Mouse (Mus musculus) splenic B cell, adult 2 months (primary cell): ENCODE data around the gene Ndufb7.

Source experiments
- DNase-seq: peaks from one replicate; pipeline ENCODE4 v3.0.0-alpha.2; 2011; ENCODE audit warnings: low read depth, low spot score
- H3K27me3 ChIP-seq: 2 replicates; pipeline ENCODE4 v1.6.1; 2012; ENCODE audit warnings: mild to moderate bottlenecking, low read length, moderate library complexity, mixed read lengths; ENCODE audit not compliant: control insufficient read depth, poor library complexity, insufficient read depth, severe bottlenecking
- H3K36me3 ChIP-seq: 2 replicates; pipeline ENCODE4 v1.6.1; 2012; ENCODE audit warnings: mild to moderate bottlenecking, low read length, moderate library complexity, mixed read lengths; ENCODE audit not compliant: control insufficient read depth, poor library complexity, insufficient read depth, severe bottlenecking

Ndufb7 gene

GRCm38 (mm10) chr8:83571791-83572190, 5.3 kb downstream of the Ndufb7 start:
- Histone ChIP-seq H3K27me3 (no peaks in the 10 kb centered on the region), H3K36me3 (peaks cover 2% of the 10 kb centered on the region)
- DNase-seq = no peak

DNA sequence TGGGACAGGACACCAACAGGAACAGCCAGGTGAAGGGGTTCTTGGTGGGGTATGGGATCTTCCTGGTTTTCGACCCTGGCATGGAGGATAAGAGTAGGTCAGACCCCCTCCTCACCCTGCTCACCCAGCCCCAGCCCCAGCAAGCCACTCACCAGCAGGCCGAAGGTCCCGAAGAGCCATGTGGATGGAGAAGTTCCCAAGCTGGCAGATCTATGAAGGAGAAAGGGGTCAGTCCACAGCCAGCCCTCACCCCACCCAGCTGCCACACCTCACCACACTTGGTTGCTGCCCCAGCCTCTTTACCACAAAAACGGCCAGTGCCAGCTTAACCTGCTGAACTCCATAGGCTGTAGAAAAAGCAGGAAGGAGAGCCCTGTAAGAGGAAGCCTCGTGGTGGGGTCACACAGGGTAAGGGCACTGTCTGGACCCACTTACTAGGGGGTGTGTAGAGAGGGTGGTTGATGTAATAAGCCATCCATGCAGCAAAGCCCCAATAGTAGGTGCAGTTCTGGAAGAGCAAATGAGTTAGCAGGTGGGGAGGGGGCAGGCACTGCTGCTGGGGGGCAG, 5.9 kb downstream of the Ndufb7 start:
- DNase-seq = no peak
- peaks cover 2% of the 10 kb centered on the region for H3K36me3 ChIP-seq
- H3K27me3 ChIP-seq = no peaks in the 10 kb centered on the region

DNA sequence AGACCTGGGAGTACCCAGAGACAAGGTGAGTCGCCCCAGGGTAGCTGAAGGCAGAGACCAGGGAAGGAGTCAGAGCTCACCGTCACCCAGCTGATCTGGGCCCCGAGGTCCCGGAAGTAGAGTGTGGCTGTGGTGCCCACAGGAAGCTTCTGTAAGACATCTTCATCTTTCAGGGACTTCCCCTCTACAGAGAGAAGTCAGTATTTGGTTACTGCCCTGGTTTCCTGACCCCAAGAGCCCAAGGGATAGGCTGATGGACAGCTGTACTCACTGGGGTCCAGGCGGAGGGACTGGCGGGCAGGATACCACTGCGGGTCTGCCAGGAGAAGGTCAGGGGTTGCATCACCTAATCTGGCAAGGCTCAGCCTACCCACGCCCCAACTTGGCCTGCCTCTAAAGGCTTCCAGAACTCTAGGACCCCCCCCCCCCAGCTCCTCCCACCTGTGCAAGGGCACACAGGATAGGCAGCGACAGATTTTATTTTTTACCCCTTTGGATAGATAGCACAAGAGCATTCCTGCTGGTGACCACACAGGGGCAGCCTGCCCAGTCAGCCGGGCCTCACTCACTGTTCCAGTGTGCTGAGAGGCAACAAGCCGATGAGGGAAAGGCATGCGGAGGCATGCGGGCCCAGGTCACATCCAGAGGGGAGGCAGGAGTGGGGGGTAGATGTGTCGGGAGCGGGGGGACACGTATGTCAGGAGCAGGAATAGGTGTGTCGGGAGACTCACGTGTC, 6.8 kb downstream of the Ndufb7 start:
- H3K27me3 ChIP-seq = no peaks in the 10 kb centered on the region
- H3K36me3 ChIP-seq = peaks cover 2% of the 10 kb centered on the region; the same call in 1 of the 2 replicates
- peak; percentile 77 for DNase-seq

- peaks cover 2% of the 10 kb centered on the region; the same call in 1 of the 2 replicates for H3K36me3 ChIP-seq
- DNase-seq = no peak
- H3K27me3 ChIP-seq = no peaks in the 10 kb centered on the region
Observed at GRCm38 (mm10) chr8:83574631-83575315, 8.3 kb downstream of the Ndufb7 start.

DNA sequence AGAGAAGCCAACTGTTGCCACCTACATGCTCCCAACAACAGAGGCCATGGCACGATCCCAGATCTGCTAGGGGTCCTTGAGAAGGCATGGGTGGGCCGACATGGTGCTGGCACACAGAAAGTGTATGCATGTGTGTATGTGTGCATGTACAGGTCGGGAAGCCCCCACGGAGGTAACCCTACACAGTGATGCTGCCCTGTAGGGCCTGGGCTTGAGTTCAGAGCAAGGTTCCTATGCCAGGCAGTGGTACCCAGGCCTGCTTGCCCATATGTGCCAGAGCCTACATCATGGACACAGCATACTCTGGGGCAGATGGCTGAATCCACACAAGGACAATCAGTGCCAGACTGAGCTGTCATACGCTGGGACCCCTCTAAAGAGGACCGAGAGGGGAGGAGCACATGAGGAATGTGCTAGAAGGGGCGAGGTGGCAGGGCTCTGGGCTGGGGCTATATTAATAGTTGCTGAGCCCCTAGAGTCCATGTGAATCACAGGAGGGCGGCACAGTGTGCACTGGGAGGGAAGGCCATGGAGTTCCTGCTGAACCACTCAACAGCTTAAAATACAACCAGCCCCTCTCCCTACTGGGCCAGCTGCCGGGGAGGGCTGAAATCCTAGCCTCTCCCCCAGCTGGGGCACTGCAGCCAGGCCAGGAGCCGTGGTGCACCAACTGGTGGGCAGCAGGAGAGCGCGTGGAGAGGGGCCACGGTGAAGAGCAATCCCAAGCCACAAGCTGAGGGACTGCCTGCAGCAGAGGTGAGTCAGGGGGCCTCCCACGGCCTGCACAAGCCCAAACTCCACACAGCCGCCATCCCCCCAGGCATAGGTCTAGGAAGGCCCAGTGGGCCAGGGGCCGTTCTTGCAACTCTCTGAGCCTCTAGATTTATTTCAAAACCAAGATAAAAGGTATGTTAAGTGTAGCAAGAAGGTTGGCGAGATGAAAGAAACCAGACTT, 9.4 kb downstream of the Ndufb7 start:
- Histone ChIP-seq H3K27me3 (no peaks in the 10 kb centered on the region), H3K36me3 (peaks cover 2% of the 10 kb centered on the region; the same call in 1 of the 2 replicates)
- DNase-seq = no peak

- Histone ChIP-seq H3K36me3 (no peaks in the 10 kb centered on the region), H3K27me3 (no peaks in the 10 kb centered on the region)
- DNase-seq = no peak
Observed at GRCm38 (mm10) chr8:83576516-83576895, 10.0 kb downstream of the Ndufb7 start.

GRCm38 (mm10) chr8:83576921-83577320, 10.4 kb downstream of the Ndufb7 start:
- Histone ChIP-seq H3K27me3 (no peaks in the 10 kb centered on the region), H3K36me3 (no peaks in the 10 kb centered on the region)
- DNase-seq = no peak

DNA sequence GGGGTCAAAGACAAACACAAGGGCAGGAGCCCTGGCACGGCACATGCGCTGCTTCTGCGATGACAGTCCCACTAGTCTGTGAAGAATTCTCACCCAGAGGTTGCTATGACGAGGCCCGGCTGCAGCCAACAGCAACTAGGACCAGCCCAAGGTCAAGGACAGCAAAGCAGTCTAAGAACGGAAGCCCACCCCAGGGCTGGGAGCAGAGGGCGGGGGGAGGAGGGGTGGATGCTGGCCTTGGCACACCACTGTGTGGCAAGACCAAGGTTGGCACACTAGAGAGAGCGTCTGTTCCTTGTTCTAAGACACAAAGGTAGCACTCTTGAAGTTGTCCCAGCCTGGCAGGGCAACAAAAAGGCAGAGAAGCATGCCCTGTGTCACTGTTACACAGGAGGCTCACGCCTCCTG, 10.9 kb downstream of the Ndufb7 start:
- Histone ChIP-seq H3K36me3 (no peaks in the 10 kb centered on the region), H3K27me3 (no peaks in the 10 kb centered on the region)
- no peak for DNase-seq

DNA sequence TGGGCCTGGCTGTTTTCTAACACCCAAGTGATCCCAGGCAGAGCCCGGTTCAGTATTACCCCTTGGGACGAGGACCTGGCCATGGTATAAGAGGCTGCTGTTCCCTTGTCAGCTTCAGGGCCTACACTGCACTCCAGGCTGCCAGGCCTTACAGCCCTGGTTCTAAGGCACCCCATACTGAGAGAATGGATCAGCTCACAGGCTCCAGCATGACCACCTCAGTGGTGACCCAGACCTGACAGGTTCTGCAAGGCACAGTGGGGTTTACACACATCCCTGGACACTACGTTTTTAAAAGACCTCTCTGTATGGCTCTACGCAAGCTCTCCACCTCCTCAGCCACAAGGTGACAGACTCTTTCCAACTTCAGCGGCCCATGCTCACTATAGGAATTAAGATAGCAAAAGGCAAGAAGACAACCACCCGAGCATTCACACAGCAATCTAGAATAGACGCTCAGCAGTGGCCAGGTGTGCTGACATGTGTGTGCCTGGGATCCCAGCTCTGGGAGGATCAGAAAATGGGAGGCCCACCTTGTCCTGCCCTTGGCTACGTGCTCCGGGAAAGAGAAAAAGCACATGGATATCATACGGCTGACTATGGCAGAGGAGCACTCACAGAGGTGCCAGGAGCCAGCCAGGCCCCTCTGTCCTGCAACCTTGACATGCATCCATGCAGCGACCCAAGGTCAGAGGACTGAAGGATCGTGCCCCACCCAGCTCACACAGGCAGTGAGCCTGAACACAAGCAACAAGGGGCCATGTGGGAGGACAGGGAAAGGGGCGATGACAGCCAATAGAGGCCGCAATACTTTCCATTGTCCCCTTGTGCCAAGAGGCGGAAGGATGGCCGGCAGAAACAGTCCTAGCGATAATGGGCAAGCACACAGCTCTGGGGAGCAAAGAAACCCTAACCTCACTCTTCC, 11.9 kb downstream of the Ndufb7 start:
- DNase-seq = no peak
- Histone ChIP-seq H3K27me3 (no peaks in the 10 kb centered on the region), H3K36me3 (no peaks in the 10 kb centered on the region)

DNA sequence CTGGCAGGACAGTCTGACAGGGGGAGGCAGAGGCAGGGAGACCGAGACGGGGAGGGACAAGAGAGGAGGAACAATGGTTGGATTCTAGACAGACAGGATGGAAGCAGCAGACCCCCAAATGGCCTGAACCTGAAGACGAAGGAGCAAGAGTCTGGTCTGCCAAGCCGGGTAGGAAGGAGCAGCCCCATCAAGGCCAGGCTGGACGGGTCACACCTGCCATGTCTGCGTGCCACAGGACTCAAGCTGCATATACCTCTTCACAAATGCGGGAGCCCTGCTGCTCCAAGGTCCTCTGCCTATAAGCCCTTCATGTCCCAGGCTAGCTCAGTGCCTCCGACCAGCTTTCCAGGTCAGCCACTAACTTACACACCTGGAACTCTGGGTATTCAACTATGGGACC, 13.2 kb downstream of the Ndufb7 start:
- no peak for DNase-seq
- no peaks in the 10 kb centered on the region; the same call in 1 of the 2 replicates for H3K36me3 ChIP-seq
- no peaks in the 10 kb centered on the region for H3K27me3 ChIP-seq

GRCm38 (mm10) chr8:83580826-83581225, 14.4 kb downstream of the Ndufb7 start:
- no peaks in the 10 kb centered on the region for H3K27me3 ChIP-seq
- DNase-seq = no peak
- no peaks in the 10 kb centered on the region; the same call in 1 of the 2 replicates for H3K36me3 ChIP-seq

DNA sequence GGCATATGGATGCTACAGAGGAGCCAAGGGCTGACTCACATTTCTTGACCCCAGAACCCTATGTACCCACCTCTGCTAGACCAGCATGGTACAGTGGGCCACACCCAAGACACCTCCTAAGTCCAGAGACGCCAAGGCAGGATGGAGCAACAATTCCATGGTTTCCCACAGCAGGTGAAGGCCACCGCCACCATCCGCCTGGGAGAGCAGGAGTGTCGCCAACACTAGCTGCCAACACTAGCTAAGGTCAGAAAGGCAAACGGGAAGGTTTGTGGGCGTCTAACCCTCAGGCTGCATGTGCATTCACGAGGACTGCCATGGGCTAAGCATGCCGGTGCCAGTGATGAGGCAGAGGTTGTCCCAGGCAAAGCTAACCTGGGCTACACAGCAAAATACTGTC, 15.8 kb downstream of the Ndufb7 start:
- H3K27me3 ChIP-seq = no peaks in the 10 kb centered on the region
- DNase-seq = no peak
- H3K36me3 ChIP-seq = no peaks in the 10 kb centered on the region; the same call in 1 of the 2 replicates

DNA sequence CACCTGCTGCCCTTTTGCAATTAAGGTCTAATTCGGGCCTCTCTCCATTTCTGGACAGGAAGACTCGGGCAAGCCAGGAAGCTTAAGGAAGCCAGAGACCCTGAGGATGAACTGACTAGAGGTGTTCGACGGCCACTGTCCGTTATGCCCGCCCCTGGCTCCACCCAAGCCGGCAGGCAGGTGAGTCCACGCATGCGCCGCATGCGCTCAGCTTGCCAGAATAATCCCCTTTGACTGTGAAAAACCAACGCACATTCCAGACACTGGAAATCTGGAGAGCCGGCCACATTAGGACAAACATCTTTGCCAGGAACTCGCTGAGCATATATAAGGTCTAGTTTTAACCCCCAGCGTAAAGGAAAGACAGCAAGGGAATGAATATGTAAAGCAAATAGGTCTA, 16.8 kb downstream of the Ndufb7 start:
- Histone ChIP-seq H3K36me3 (no peaks in the 10 kb centered on the region; the same call in 1 of the 2 replicates), H3K27me3 (no peaks in the 10 kb centered on the region)
- DNase-seq = no peak
